In genomic region chr1:119463386-119463785, GRCm38 (mm10) we compare ENCODE assay signal across 8 mouse cellular contexts. TPM values are rescaled to one million over a fixed set of nuclear protein-coding genes. Genes with fewer than 3 reads are reported as not detected.
DNase-seq lines count a peak whose midpoint lies in the region; ATAC-seq lines count a peak whose summit lies in the region.

No protein-coding gene starts in this region.

- intact Hi-C loops in heart, postnatal 25 days (cut with DNase I) = loop anchor here (5.0 kb wide), 2 partner anchors 64 to 371 kb away; partner anchors contain the start of gene Tmem185b
- intact Hi-C loops in left cerebral cortex, postnatal 25 days (cut with DNase I) = no loop called here

- ATAC-seq in monocyte, adult 5-6 weeks (replicated peaks; ENCODE audit: insufficient number of reproducible peaks, low FRiP score, low TSS enrichment, poor library complexity, severe bottlenecking) = peak; percentile 42; the same call in 1 of the 2 replicates

- DNase-seq in heart, adult 8-10 months (ENCODE audit: low spot score) = peak; percentile 52
- no peak for DNase-seq in heart, postnatal 25 days (ENCODE audit: low spot score)
- peak; percentile 38 for DNase-seq in 3134 (ENCODE audit: extremely low read depth, insufficient read length, low spot score)
- peak; percentile 12 for DNase-seq in MN1 (ENCODE audit: low spot score)
- peak; percentile 79 for DNase-seq in embryo, embryonic 10.5 days (ENCODE audit: low spot score)
- DNase-seq in kidney, postnatal 10 days = peak; percentile 82
- no peak for DNase-seq in left cerebral cortex, postnatal 25 days (ENCODE audit: low spot score in 2 of 2)

RNA-seq across cellular contexts. Expression of gene Ralb, which starts 41.2 kb away (rescaled TPM):
- total RNA-seq in heart, adult 8-10 months (2022) = 10 to 100 TPM; 22.7 to 29.9 (median 27.2) TPM
- 10 to 100 TPM; 31.3 to 33.6 TPM for total RNA-seq in heart, postnatal 25 days (2021)
- total RNA-seq in monocyte, adult 5-6 weeks (2017) = 31.2 to 45.9 TPM (median 45.4 TPM) in 3 replicates
- 10 to 100 TPM; 22.7 to 24.0 TPM for total RNA-seq in left cerebral cortex, postnatal 25 days (2021)

RNA-seq across cellular contexts. Expression of gene Inhbb, which starts 41.3 kb away (rescaled TPM):
- total RNA-seq in heart, adult 8-10 months (2022) = 1 to 10 TPM in 3 of 4 experiments, under 1 TPM in 1; 0.60 to 2.3 (median 1.1) TPM
- 1 to 10 TPM in 1 of 2 experiments, under 1 TPM in 1; 0.99 to 1.9 TPM for total RNA-seq in heart, postnatal 25 days (2021)
- not detected in 3 replicates for total RNA-seq in monocyte, adult 5-6 weeks (2017)
- total RNA-seq in left cerebral cortex, postnatal 25 days (2021) = 1 to 10 TPM; 4.6 to 5.8 TPM

Comparison
In these comparisons a context has a peak if more than half of its experiments do, and no peak if none do; other contexts are left out.
1. DNase-seq: peak in heart, adult 8-10 months (single experiment), 3134 (single experiment), MN1 (single experiment), embryo, embryonic 10.5 days (single experiment) and kidney, postnatal 10 days (single experiment); none in heart, postnatal 25 days (single experiment) and left cerebral cortex, postnatal 25 days (0 of 2).